Mouse (Mus musculus) R1 (cell line): ENCODE results near the gene Pgf.
"Not testable (repeated sequence)": the region's sequence is repeated elsewhere in the genome, so short reads cannot be mapped to it uniquely, and the experiment has no call there.

Experiments
- DNase-seq: peaks from one replicate; pipeline ENCODE4 v3.0.0-alpha.2; 2018; ENCODE audit warnings: low read depth, low spot score

The Pgf gene

DNA sequence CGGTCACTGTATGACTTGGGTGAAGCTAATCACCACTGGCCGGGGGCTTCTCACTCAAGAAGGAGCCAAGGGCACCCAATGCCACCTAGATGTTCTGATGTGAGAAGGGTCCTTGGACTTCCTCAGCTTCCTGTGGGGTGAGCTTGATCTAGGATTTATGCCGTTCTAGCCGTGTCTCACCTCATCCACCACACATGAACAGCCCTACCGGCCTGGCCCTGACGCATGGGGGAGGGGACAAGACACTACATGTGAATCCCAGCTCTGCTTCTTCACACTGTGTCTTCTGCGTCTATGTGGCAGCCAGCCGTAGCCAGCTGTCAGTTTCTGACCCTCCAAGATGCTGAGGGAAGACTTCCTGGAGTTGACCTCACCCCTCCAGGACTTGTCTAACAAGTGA, 18.8 kb downstream of the Pgf start:
- DNase-seq: no peak

DNA sequence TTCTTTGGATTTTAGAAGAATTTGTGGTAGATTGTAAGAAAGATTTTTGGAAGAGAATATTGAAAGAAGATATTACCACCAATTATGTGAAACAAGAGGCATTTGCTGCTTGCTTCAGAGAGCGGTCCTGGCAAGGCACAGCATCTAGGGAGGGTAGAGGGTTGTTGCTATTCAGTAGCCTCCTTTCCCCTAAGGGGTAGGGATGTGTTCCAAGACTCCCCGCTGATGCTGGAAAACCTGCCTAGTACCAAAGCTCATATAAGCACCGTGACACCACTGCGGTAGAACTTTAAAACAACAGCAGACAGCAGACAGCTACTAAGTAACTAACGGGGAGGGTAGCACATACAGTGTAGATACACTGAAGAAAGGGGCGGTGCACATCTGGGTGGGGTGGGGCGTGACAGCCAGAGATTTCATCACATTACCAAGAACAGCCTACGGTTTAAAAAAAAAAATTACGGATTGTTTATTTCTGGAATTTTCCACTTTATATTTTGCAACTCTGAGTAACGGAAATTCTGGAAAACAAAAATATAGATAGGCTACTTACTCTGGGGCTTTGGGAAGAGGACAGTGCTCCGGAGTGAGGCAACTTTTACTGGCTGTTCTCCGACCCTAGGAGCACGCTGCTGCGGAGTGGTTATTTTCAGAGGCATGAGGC, 19.7 kb downstream of the Pgf start:
- DNase-seq: no peak

DNA sequence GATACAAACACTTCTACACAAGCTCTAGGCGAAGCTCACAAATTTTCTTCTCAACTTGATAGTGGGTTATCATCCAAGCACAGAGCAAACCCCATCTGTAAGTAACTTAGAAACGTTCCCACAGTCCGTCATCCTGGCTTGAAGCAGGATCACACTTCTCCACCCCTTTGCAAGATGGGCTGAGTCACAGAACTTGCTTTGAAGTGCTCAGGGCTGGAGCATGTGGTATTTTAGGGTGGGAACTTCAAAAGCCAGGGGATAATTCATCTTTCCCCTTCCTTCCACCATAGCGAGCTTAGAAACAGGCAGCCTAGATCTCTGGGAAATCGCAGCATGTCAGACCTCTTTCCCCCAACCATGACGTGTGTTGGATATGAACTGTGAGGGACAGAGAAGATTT, 21.3 kb downstream of the Pgf start:
- no peak for DNase-seq

DNA sequence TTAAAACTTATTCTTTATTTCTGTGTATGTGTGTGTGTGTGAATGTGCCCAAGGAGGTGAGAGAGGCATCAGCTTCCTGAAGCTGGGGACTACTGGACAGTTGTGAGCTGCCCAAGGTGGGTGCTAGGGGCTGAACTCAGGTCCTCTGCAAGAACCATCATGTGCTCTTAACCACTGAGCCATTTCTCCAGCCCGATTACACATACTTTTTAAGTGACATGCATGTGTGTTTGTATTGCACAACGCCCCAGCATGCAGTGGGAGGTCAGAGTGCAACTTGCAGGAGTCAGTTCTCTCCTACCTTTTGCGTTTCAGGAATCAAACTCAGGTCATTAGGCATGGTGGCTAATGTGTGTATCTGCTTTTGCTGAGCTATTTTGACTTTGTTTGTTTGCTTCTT, 24.6 kb downstream of the Pgf start:
- DNase-seq: no peak

DNA sequence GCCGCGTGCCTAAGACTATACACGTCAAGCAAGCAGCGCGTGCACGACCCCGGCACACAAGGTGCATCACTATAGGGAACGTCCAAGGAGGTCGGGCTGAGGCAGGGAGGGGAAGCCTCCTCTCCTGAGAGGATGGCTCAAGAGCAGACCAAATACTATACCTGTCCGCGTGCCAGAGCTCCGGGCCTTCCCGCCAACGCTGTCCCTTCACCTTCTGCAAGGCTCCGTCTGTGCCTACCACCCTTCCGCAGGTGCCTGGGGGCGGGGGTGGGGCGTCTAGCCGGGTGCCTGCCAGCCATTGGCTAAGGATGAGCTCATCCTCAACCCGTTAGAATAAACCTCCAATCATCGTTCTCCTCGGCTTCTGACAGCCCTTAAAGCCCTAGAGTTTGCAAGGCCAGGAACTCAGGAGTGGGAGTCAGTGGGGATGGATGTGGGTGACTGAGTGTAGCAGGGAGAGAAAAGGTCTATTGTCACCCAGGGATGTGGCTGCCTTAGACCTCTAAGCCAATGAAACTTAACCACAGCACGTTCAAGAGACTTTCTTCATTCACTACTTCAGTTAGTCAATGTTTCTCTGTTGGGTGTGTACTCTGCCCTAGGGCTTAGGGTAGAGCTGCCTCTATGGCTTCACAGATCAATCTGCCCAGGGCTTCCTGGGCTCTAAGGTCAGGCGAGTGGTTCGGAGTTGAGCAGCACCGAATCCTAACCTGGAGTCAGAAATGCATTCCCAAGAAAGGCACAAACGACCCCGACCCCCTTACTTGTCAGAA, 26.4 kb downstream of the Pgf start, which contains the start of gene Rps6kl1:
TSS of gene Rps6kl1 (minus strand) at position 263 of the 773 bp plus-strand sequence.
- peak; percentile 93 for DNase-seq

DNA sequence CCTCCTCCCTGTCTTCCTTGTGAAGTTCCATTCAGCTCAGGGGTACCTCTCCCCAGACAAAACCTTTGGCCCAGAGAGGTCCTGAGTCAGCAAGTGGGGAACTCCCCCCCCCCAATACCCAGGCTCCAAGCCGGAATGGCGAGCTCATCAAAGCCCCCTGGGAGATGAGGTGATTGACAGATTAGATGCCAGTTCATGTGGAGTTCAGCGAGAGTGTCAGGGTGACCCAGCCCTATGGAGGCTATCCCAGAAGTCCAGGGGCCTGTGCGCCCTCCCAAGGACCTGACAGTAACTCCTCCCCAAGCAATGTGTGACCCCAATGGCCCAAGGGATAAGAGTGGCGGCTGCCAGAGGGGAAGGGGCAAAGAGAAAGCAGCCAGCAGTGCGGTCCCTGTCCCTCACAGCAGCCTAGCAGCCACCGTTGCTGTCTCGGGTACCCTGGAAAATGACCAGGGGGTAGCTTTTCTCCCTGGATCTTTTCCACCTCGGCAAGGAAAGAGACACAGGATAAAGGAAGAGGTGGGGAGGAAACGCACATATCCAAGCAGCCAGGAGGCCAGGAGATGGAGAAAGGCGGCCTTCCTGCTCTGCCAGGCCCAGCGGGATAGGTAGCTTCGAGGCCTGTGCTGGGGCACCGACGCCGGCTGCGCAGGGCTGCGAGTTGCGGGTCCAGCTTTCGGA, 27.1 kb downstream of the Pgf start:
- no peak for DNase-seq

DNA sequence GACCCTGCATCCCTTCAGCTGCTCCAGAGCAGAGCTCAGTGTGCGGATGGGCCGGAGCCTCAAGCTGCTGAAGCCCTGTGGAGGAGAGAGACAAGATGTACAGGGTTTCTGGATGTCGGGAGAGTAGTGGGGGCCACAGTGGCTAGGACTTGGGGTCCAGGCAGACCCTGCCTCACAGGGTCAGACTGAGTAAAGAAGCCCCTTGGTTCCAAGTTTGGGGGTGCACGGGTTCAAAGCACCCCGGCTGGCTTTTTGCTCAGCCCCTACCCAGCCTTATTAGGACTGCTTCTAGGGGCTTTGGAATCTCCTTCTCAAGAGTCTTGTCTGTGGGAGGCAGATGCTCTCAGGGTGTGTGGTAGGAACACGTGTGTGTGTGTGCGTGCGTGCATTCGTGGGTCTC, 30.7 kb downstream of the Pgf start:
- DNase-seq: no peak

DNA sequence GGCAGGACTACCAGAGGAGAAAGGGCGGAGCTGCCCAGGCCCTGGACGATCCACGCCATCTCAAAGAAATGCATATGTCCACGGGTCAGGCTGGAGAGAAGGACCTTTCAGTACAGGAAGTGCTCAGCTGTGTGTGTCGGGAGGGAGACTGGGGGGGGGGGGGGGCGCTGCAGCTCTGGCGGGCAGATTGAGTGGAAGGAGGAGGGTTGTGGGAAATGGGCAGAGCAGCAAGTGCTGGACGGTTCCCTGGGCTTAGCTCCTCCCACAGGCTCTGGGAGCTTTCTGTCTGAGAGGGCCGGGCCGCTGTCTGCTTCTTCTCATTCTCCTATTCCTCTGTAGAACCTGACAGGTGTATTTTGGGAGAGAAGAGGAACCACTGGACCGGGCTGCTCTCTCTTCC, 31.2 kb downstream of the Pgf start:
- DNase-seq: peak; percentile 47

DNA sequence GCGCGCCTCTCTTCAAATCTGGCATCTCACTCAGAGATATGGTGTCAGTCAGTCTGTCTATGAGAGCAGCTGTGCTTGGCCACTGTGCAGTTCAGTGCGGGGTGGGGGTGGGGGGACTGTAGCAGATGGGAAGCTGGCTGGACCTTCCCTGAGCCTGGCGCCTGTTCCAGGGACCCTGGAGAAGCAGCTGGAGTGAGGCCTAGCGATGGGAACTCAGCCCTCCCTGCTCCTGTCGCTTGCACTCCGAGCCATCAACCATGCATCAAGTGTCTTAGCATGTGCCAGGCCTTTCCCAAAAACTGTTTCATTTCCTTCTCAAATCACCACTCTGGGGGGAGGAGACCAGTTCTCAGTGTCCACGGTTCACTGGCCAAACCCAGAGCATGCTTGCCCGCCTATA, 32.0 kb downstream of the Pgf start:
- DNase-seq: no peak

DNA sequence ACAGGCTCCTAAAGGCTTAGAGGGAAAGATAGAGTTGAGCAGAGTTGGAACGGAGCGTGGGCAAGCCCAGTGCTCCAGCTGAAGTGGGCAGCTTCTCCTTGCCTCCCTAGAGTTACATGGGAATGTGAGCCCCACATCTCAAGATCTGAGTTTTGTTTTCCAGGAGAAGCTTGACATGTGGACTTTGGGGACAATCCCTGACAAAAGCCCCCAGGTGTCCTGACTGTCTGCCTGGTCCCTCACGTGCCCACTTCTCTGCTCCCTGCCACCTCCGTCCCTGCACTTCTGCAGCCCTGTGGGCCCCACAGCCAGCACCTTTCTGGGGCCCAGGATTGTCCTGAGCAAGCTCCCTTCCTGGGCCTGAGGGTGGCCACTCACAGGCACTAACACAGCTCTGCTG, 32.8 kb downstream of the Pgf start:
- DNase-seq: no peak

DNA sequence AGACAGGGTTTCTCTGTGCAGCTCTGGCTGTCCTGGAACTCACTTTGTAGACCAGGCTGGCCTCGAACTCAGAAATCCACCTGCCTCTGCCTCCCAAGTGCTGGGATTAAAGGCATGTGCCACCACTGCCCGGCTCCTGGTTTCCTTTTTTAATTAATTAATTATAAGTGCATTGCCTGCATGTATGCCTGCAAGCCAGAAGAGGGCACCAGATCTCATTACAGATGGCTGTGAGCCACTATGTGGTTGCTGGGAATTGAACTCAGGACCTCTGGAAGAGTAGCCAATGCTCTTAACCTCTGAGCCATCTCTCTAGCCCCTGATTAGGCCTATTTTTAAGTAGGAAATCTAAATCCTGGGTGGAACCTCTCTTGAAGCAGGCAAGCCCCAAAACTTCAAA, 33.3 kb downstream of the Pgf start:
- not testable (repeated sequence) for DNase-seq

DNA sequence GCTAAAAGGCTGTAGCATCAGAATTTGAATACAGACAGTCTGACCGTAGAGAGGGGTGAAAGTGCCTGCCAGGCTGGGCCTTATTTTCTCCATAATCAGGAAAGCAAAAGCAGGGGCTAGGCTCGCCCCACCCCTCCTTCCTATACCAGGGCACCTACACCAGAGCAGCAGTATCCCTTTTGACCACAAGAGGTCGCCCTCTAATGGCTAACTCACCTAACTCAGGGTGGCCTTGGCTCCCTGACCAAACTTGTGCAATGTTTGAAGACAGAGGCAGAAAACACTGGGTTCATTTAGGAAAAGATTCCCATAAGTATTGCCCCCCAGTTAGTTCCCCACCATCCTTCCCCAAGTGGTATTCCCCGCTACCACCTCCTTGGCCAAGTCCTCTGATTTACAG, 34.8 kb downstream of the Pgf start:
- DNase-seq: peak; percentile 86

DNA sequence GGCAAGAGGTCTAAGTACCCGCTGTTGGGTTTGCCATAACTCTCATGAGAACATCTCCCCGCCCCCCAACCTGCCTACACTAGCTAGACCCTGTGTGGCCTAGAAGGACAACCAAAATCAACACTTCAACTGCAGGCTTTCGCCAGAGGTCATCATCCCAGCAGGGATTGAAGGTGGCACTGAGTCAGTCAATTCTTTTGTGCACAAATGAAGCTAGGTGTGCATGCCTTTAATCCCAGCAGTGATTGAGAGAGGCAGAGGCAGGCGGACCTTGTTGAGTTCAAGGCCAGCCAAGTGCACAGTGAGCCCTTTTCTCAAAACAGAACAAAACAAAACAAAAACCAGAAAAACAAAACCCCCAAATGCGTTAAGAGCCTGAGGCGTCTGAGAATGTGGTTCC, 36.5 kb downstream of the Pgf start:
- DNase-seq: peak; percentile 63

DNA sequence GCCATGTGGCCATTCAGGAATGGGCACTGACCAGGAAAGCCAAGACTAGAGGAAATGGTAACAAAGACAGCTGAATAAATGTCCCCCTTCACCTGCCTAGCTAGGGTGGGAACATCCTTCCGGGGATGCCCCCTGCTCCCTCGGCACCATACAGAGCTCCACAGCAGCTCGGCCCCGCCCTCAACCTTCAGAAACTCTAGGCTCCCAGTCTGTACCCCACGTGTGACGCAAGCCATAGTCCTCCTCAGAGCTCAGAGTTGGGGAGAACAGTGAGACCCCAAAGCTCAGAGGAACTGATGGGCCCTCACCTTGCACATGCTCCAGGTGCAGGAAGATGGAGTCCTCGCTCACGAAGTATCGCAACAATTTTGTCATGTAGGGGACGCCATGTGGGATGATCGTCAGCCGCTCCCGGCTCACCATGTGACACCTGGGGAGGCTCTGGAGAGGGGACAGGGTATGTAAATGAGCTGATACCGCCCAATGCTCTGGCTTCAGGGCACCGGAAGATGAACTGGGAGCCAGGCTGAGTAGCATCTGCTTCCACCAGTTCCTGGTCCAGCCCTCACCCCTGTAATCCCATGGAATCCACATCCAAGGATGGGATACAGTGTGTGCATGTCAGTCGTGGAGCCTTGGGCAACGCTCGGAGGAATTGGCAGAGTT, 37.4 kb downstream of the Pgf start:
- peak; percentile 61 for DNase-seq

DNA sequence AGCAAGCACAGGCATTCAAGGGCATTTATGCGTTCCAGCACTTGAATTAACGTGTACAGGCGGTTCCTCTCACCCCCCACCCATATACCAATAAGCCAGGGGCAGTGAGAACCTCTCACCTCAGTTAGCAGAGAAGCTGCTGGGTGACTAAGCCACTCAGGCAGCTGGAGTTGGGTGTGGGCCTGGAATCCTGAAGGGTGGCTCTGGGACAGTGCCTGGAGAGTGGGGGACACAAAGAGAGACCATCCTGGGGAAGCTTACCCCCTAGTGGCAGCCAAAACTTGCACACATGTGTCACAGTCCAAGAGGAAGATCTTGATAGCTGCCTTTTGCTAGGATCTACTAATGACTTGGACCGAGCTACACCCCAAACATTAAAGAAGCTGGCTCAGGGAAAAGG, 41.0 kb downstream of the Pgf start:
- DNase-seq: peak; percentile 14

DNA sequence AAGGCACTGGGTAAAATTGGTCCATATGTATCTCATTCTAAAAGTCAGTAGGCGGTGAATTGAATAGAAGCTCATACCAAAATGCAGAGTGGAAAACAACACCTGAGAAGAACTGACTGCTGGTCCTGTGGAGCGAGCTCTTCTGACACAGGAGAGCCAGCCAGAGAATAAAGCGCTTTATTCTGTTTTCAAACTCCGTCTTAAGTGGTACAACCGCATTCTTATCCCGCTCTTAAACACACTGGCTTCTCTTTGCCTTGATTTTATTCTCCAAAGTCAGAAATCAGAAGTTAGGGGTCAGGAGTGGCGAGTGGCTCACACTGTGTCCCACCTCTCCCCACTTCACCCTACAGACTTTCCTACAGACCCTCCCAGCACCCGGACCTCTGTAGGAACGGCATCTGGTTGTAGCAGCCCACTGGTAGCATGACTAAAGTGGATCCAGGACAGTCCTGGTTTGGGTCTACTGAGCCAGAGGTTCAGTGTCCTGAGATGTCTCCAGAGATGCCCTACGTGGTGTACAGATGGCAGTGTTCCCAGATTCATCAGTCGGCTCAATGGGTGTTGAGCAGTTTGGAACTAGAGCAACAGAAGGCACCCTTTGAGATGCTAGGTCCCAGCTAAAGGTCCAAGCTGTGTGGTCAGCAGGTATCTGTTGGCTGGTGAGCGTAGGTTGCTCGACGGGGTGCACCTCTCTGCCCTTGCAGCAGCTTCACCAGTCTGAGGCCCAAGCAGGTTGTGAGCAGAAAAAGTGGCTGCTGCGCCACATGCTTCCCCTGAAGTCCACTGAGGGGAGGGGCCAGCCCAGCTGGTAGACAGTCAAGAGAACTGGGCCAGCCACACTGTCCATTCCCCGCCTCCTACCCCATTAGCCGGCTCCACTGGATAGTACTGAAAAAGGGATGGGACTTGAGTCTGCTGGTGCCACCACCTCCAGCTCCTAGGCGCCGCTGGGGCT, 41.8 kb downstream of the Pgf start:
- no peak for DNase-seq

DNA sequence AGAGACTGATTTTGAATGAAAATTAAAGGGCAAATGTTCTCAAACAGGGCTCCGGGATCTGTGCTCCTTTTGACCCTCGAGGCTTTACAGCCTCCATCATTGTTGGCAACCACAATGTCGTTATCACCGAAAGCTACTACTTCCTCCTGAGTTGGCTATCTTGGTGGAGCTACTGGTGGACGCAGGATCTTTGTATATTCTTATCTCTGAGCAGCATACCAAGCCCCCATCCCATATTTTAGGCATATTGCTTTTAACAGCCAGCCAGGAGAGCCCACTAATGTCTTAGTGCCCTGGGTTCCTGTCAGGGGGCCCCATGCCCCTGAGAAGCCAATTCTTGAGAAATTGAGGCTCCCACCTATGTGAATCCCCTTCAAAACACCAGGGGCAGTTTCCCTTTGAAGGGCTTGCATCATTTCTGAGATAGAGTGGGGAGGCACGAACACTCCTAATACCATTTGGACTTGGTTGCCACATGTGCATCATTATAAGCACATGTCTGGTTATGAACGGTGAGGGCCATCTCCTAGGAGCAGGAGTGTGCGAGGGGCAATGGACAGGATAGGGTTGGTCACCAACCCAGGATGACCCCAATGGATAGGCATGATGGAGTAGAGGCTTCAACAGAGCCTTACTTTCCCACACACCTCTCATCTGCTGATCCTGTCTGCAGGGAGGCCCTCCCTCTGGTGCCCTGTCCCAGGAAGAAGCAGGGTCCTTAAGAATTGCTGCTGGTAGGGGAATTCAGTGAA, 43.4 kb downstream of the Pgf start:
- DNase-seq: no peak

DNA sequence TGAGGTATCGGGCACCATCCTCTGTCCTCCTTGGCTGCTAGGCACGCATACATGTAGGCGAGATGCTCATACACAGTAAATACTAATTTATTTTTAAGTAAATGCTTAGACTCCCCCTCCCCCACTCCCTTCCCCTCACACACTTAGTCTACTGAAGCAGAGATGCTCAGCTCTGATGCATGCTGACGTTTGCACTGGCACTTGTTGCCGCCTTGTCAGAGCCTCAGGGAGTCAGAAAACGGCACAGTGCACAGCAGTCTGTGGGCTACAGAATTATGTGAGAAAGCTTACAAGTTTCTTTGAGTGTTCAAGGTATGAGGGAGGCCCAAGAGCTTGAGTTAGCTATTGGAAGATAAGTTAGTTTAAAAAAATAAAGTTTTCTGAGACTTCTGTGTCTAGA, 46.2 kb downstream of the Pgf start:
- no peak for DNase-seq

DNA sequence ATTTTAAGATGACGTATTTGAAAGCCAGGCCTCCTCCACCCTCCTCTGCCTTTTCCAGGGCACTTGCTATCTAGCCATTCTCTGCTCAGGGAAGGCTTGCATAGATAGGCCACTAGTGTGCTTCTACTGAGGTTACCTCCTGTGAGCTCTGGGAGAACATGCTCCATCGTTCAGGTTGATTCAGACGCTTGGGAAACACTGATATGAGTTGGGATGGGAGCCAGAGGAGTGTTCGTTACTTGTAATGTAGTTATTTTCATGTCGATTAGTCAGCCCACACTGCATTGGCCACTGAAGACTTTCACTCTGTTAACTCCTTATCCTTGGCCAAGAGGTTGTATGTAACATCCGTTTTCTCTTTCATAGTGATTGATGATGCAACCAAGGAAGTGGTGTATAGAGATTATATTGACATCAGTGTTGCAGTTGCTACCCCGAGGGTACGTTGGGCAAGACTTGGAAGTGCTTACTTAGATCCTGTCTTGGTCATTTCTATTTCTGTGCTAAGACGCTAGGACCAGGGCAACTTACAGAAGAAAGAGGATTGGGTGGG, 48.1 kb downstream of the Pgf start:
- DNase-seq: no peak

DNA sequence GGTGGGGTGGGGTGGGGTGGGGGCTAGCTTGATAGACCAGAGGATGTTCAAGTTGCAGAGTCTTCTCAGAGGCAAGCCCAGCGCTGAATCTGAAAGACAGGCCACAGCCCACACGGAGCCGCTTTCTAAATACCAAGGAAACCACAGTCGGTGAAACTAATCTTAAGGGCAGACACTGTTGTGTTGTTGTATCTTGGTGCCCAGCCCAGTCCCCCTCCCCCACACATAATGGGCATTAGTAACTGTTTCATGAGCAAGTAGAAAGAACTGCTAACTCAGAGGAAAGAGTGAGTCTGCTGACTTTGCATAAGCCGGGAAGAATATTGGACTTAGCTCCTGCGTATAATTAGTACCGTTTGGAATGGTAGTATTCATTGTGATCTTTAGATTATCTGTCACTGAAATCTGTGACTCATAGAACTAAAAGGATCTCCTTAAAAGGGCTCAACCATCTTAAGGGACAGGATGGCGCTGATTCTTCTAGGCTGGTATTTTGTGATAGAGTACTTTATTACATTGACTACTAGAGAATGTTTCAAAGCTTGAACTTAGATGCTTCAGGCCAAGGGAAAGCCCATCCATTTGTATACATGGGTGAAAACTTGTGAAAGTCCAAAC, 50.5 kb downstream of the Pgf start:
- no peak for DNase-seq
